Mouse (Mus musculus): ENCODE results near the gene Thtpa. TPM values are rescaled to one million over a fixed set of nuclear protein-coding genes. Genes with fewer than 3 reads are reported as not detected.

The Thtpa gene
- polyA plus RNA-seq, 1 experiment from 2014 or later, result 19.8 TPM

GRCm38 (mm10) chr14:55059931-55060330, 34.7 kb upstream of the Thtpa start:
- Histone ChIP-seq H3K4me2 (replicated peaks; ENCODE audit: low read depth, low read length) (no peak overlapping the region), H3K4me3 (ENCODE audit: low read depth, low read length) (no peak overlapping the region), H3K4me1 (ENCODE audit: control insufficient read depth, insufficient read depth, low read length) (peaks cover 15% of the 10 kb centered on the region), H3K36me3 (ENCODE audit: control insufficient read depth, insufficient read depth, low read length) (peaks cover 3% of the 10 kb centered on the region), H3K9me3 (ENCODE audit: control insufficient read depth, low read depth, low read length) (no peaks in the 10 kb centered on the region), H3K27ac (ENCODE audit: low read length) (no peak overlapping the region), H3K9ac (replicated peaks; ENCODE audit: low read depth, low read length) (no peak overlapping the region), H3K27me3 (ENCODE audit: control insufficient read depth, insufficient read depth, low read length) (no peaks in the 10 kb centered on the region)
- WGBS, result 66% methylated on average over 5 of the region's 5 CpGs
- no peak for ATAC-seq (ENCODE audit: insufficient number of reproducible peaks, insufficient read depth, low FRiP score, low read depth)

- no peak overlapping the region for H3K4me3 ChIP-seq (ENCODE audit: low read depth, low read length)
- H3K9ac ChIP-seq (replicated peaks; ENCODE audit: low read depth, low read length), result no peak overlapping the region
- H3K27ac ChIP-seq (ENCODE audit: low read length), result no peak overlapping the region
- H3K27me3 ChIP-seq (ENCODE audit: control insufficient read depth, insufficient read depth, low read length), result no peaks in the 10 kb centered on the region
- H3K4me2 ChIP-seq (replicated peaks; ENCODE audit: low read depth, low read length), result no peak overlapping the region
- H3K36me3 ChIP-seq (ENCODE audit: control insufficient read depth, insufficient read depth, low read length), result peaks cover 3% of the 10 kb centered on the region
- peaks cover 15% of the 10 kb centered on the region for H3K4me1 ChIP-seq (ENCODE audit: control insufficient read depth, insufficient read depth, low read length)
- no peaks in the 10 kb centered on the region for H3K9me3 ChIP-seq (ENCODE audit: control insufficient read depth, low read depth, low read length)
- 44% methylated on average over 7 of the region's 7 CpGs for WGBS
- ATAC-seq (ENCODE audit: insufficient number of reproducible peaks, insufficient read depth, low FRiP score, low read depth), result no peak
Observed at GRCm38 (mm10) chr14:55061845-55062244, 32.7 kb upstream of the Thtpa start.

GRCm38 (mm10) chr14:55062626-55063025, 32.0 kb upstream of the Thtpa start:
- 0 out of 2 replicates have a peak overlapping the region, but pooled peaks have one; percentile 5 for H3K4me3 ChIP-seq (ENCODE audit: low read depth, low read length)
- H3K27ac ChIP-seq (ENCODE audit: low read length), result no peak overlapping the region
- no peak overlapping the region for H3K9ac ChIP-seq (replicated peaks; ENCODE audit: low read depth, low read length)
- WGBS, result 19% methylated on average over 17 of the region's 17 CpGs
- H3K27me3 ChIP-seq (ENCODE audit: control insufficient read depth, insufficient read depth, low read length), result no peaks in the 10 kb centered on the region
- H3K4me1 ChIP-seq (ENCODE audit: control insufficient read depth, insufficient read depth, low read length), result peaks cover 15% of the 10 kb centered on the region
- H3K4me2 ChIP-seq (replicated peaks; ENCODE audit: low read depth, low read length), result peak overlapping the region; percentile 20; the same call in 1 of the 2 replicates
- peaks cover 3% of the 10 kb centered on the region for H3K36me3 ChIP-seq (ENCODE audit: control insufficient read depth, insufficient read depth, low read length)
- ATAC-seq (ENCODE audit: insufficient number of reproducible peaks, insufficient read depth, low FRiP score, low read depth), result peak; percentile 85; the same call in 1 of the 2 replicates
- no peaks in the 10 kb centered on the region for H3K9me3 ChIP-seq (ENCODE audit: control insufficient read depth, low read depth, low read length)

GRCm38 (mm10) chr14:55063117-55063516, 31.5 kb upstream of the Thtpa start:
- peaks cover 15% of the 10 kb centered on the region for H3K4me1 ChIP-seq (ENCODE audit: control insufficient read depth, insufficient read depth, low read length)
- H3K9me3 ChIP-seq (ENCODE audit: control insufficient read depth, low read depth, low read length), result no peaks in the 10 kb centered on the region
- H3K4me2 ChIP-seq (replicated peaks; ENCODE audit: low read depth, low read length), result peak overlapping the region; percentile 20; the same call in 1 of the 2 replicates
- no peak for ATAC-seq (ENCODE audit: insufficient number of reproducible peaks, insufficient read depth, low FRiP score, low read depth)
- H3K9ac ChIP-seq (replicated peaks; ENCODE audit: low read depth, low read length), result no peak overlapping the region
- H3K27ac ChIP-seq (ENCODE audit: low read length), result no peak overlapping the region
- peaks cover 3% of the 10 kb centered on the region for H3K36me3 ChIP-seq (ENCODE audit: control insufficient read depth, insufficient read depth, low read length)
- H3K27me3 ChIP-seq (ENCODE audit: control insufficient read depth, insufficient read depth, low read length), result no peaks in the 10 kb centered on the region
- no peak overlapping the region for H3K4me3 ChIP-seq (ENCODE audit: low read depth, low read length)
- 74% methylated on average over 5 of the region's 5 CpGs for WGBS

- 88% methylated on average over 22 of the region's 22 CpGs for WGBS
- Histone ChIP-seq H3K9ac (replicated peaks; ENCODE audit: low read depth, low read length) (no peak overlapping the region), H3K27me3 (ENCODE audit: control insufficient read depth, insufficient read depth, low read length) (no peaks in the 10 kb centered on the region), H3K4me1 (ENCODE audit: control insufficient read depth, insufficient read depth, low read length) (peaks cover 15% of the 10 kb centered on the region), H3K4me2 (replicated peaks; ENCODE audit: low read depth, low read length) (no peak overlapping the region), H3K4me3 (ENCODE audit: low read depth, low read length) (no peak overlapping the region), H3K27ac (ENCODE audit: low read length) (no peak overlapping the region), H3K9me3 (ENCODE audit: control insufficient read depth, low read depth, low read length) (no peaks in the 10 kb centered on the region), H3K36me3 (ENCODE audit: control insufficient read depth, insufficient read depth, low read length) (peaks cover 3% of the 10 kb centered on the region)
- ATAC-seq (ENCODE audit: insufficient number of reproducible peaks, insufficient read depth, low FRiP score, low read depth), result no peak
Observed at GRCm38 (mm10) chr14:55063581-55064381, 30.8 kb upstream of the Thtpa start.

- Histone ChIP-seq H3K27ac (ENCODE audit: low read length) (no peak overlapping the region), H3K9ac (replicated peaks; ENCODE audit: low read depth, low read length) (no peak overlapping the region), H3K4me1 (ENCODE audit: control insufficient read depth, insufficient read depth, low read length) (peaks cover 15% of the 10 kb centered on the region), H3K27me3 (ENCODE audit: control insufficient read depth, insufficient read depth, low read length) (no peaks in the 10 kb centered on the region), H3K4me3 (ENCODE audit: low read depth, low read length) (no peak overlapping the region), H3K4me2 (replicated peaks; ENCODE audit: low read depth, low read length) (no peak overlapping the region), H3K9me3 (ENCODE audit: control insufficient read depth, low read depth, low read length) (no peaks in the 10 kb centered on the region), H3K36me3 (ENCODE audit: control insufficient read depth, insufficient read depth, low read length) (peaks cover 3% of the 10 kb centered on the region)
- ATAC-seq (ENCODE audit: insufficient number of reproducible peaks, insufficient read depth, low FRiP score, low read depth), result no peak
- WGBS, result 77% methylated on average over 35 of the region's 35 CpGs
Observed at GRCm38 (mm10) chr14:55064481-55065370, 29.9 kb upstream of the Thtpa start.

- H3K4me1 ChIP-seq (ENCODE audit: control insufficient read depth, insufficient read depth, low read length), result peaks cover 15% of the 10 kb centered on the region
- no peak overlapping the region for H3K4me2 ChIP-seq (replicated peaks; ENCODE audit: low read depth, low read length)
- no peak overlapping the region for H3K27ac ChIP-seq (ENCODE audit: low read length)
- no peaks in the 10 kb centered on the region for H3K9me3 ChIP-seq (ENCODE audit: control insufficient read depth, low read depth, low read length)
- WGBS, result 90% methylated on average over 13 of the region's 13 CpGs
- no peak overlapping the region for H3K4me3 ChIP-seq (ENCODE audit: low read depth, low read length)
- H3K36me3 ChIP-seq (ENCODE audit: control insufficient read depth, insufficient read depth, low read length), result peaks cover 3% of the 10 kb centered on the region
- no peaks in the 10 kb centered on the region for H3K27me3 ChIP-seq (ENCODE audit: control insufficient read depth, insufficient read depth, low read length)
- no peak overlapping the region for H3K9ac ChIP-seq (replicated peaks; ENCODE audit: low read depth, low read length)
- no peak for ATAC-seq (ENCODE audit: insufficient number of reproducible peaks, insufficient read depth, low FRiP score, low read depth)
Observed at GRCm38 (mm10) chr14:55065391-55065790, 29.2 kb upstream of the Thtpa start.

GRCm38 (mm10) chr14:55066042-55066441, 28.5 kb upstream of the Thtpa start:
- H3K36me3 ChIP-seq (ENCODE audit: control insufficient read depth, insufficient read depth, low read length), result peaks cover 3% of the 10 kb centered on the region
- H3K9me3 ChIP-seq (ENCODE audit: control insufficient read depth, low read depth, low read length), result no peaks in the 10 kb centered on the region
- 90% methylated on average over 8 of the region's 8 CpGs for WGBS
- no peaks in the 10 kb centered on the region for H3K27me3 ChIP-seq (ENCODE audit: control insufficient read depth, insufficient read depth, low read length)
- ATAC-seq (ENCODE audit: insufficient number of reproducible peaks, insufficient read depth, low FRiP score, low read depth), result no peak
- H3K4me2 ChIP-seq (replicated peaks; ENCODE audit: low read depth, low read length), result no peak overlapping the region
- no peak overlapping the region for H3K4me3 ChIP-seq (ENCODE audit: low read depth, low read length)
- H3K27ac ChIP-seq (ENCODE audit: low read length), result no peak overlapping the region
- no peak overlapping the region for H3K9ac ChIP-seq (replicated peaks; ENCODE audit: low read depth, low read length)
- H3K4me1 ChIP-seq (ENCODE audit: control insufficient read depth, insufficient read depth, low read length), result peaks cover 15% of the 10 kb centered on the region
